Mouse (Mus musculus): ENCODE data around the gene Lrrc42. TPM values are rescaled to one million over a fixed set of nuclear protein-coding genes. Genes with fewer than 3 reads are reported as not detected.
A peak's percentile ranks its signal among the peaks of the same experiment; 100 is the strongest.

The Lrrc42 gene
- total RNA-seq, 4 experiments from 2014 or later = 8.5 to 11.0 (median 10.2) TPM

DNA sequence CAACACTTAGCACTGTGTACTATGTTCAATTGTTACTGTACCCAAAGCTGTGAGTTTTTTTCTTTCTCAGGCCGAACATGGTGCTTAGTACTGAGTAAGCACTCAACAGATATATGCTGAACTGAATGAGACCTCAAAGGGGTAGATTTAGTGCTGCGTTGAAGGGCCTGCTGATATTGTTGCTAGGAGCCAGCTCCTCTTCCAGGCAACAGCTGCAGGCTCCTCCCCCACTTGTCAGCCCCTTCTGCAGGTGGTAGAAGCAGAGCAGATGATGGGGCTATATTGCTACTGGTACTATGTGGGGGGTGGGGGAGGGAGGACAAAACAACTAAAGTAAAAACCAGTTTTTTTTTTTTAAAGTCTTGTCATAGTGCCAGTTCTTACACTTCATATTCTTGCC is 3.9 kb downstream of the Lrrc42 start:
- no peak for DNase-seq (ENCODE audit: low spot score)

DNA sequence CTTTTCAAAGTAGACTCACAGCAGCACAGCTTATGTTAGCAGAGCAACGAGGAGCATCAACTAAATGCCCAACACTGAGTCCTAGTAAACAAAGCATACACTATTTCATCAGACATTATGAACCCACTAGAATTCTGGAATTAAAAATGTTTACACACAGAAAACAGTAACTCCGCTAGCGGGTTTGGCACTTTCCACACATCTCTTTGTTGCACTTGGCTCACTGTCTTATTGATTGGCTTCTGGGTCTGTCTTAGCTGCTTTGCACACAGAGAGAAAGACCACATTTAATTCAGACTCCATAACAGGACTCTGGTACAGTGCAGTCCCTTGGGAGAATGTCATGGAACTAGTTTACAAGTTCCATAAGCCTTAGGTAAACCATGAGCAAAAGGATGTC is 5.3 kb downstream of the Lrrc42 start:
- no peak for DNase-seq (ENCODE audit: low spot score)

DNA sequence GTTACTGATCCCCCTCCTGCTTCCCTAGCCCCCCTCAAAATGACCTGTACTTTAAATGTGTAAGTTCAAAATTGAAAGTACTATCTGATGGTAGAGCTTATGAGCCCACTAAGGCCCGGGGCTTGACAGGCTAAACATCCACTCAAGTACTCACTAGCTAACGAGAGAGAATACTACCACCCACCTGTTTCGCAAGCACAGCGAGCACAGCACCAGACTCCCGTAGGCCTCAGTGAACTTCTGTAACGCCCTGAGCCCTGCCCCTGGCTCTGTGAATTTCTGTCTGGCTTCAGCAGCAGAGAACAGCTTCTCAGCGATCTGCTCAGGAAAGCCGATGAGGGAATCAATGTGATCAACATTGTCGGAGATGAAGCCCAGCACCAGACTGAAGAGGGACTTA is 6.2 kb downstream of the Lrrc42 start:
- DNase-seq (ENCODE audit: low spot score) = no peak

DNA sequence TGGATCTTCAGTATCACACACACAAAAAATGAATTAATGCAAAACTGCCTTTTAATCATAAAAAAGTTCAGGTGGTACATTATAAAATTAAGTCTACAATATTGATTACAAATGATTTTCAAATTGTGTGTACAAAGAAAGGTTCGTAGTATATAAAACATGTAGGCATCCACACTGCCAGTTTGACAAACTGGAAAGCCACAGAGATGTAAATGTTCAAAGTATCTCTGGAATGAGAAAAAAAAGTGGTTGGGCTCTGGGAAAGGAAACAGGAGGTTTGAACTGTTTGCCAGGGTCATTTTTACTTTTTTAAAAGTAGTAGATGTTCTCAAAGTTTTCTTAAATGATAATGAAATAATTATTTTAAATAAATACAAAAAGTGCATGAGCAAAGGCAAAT is 7.3 kb downstream of the Lrrc42 start:
- DNase-seq (ENCODE audit: low spot score) = no peak

DNA sequence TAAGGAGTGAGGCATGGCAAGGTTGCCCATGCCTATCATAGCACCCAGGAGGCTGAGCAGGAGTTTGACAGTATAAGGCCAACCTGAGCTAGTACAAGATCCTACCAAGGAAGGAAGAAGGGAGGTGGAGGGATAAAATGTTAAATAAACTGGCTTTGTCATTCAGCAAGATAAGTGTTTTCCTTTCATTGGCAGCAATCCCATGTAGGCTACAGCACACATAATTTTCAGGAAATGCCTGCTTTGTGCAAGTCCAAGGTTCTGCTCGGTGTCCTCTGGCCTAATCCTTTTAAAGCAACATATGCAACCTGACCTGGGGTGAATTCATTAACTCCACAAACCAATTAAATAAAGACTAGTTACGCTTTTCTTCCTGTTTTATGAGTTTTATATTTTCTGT is 8.0 kb downstream of the Lrrc42 start:
- no peak for DNase-seq (ENCODE audit: low spot score)

DNA sequence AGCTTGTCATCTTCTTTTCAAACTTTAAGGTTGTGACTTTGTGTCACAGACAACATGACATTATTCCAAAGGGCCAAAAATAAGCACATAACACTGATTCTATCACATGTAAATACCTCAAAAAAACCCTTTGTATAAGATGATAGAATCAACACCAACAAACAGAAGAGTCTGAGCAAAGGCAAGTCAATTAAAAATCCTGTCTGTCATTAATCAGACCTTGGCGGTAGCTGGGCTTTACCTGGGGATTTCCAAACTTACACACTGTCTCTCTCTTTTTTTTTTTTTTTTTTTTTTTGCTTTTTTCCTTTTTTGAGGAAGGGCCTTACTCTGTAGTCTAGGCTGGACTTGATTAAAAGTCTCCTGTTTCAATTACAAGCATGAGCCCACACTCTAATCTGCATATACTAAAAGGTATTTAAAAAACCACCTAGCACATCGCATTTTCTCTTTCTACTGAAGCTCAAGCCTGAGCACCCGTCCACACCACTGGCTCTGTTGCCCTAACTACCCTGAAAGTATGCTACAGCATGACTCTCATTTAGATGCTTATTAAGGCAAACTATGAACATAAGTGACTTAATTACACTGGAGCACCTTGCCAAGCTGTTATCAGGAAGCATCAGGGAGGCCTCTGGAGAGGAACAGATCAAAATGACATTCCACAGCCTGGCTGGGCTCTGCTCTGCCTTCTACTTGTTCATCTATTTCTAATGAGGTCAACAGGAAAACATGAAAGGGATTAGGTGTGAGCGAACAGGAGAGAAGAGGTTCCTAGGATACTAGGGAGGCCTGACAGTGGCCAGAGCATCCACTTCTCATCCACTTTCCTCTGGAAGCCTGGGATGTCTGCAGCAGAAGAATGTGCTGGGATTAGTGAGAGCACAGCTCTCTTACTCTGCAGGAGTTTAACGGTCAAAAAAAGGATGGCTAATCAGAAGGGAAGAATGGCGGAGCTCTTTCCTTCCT is 9.7 kb downstream of the Lrrc42 start:
- no peak for DNase-seq (ENCODE audit: low spot score)

DNA sequence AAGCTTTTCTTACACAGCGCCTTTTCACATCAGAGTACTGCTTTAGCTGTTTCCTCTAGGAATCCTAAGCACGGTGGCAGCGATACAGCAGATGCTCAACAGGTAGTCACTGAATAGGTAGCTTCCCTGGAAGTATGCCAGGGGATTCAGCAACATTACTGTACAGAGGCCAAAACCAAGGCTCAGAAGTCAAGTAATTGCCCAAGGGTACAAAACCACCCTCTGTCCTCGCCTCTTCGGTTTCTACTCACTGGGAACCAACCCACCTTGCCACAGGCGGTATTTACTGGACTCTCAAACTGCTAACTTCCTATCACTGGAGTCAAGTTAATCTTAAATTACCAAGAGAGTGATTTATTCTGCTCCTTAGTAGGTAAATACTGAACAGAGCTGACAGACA is 13.1 kb downstream of the Lrrc42 start:
- no peak for DNase-seq (ENCODE audit: low spot score)

DNA sequence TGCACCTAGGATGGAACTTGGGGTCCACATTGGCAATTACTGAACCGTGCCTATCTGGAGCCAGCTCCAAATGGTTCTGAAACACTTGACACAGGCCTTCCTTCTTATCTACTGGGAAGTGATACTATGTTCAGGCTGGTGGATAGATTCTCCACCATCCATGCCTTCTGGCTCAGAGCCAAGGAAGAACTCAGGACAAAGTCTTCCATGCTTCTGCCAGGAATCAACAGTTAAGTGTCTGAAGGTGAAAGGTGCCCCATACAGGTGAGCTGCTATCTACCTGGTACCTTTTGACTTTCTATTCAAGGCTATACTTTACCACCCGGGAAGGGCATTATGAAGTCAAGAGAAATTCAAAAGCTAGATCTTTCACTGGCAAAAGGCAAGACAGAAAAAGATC is 15.1 kb downstream of the Lrrc42 start:
- no peak for DNase-seq (ENCODE audit: low spot score)

DNA sequence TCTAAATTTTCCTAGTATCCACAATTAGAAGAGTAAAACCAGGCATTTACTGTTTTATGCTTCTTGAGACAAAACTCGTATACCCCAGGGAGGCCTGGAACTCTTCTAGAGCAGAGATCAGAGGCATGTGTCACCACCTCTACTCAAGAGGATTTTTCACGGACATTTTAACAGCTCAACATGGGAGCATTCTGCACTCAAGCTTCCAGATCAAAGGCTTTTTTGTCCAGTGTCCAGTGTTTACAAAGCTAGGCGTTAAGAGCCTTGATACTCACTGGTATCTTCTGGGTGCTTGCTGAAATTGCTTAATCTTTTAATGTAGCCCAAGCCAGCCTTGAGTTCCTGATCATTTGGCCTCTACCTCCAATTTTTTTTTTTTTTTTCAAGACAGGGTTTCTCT is 21.1 kb downstream of the Lrrc42 start:
- no peak for DNase-seq (ENCODE audit: low spot score)

DNA sequence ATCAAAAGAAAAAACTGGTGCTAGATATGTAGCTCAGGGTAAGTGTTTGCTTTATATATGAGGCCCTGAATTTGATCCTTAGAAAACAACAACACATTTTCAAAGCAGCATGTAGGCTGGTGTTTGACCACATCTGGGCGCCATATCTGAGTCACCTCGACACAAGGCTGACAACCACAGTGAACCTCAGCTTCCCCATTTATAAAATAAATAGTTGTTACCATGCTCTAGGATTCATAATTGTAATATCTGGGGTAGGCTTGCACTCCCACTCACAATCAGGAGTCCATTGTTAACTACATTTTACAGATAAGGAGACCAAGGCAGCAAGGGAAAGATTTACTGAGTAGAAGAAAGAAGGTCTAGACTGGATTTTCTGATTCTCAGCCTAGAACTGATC is 27.0 kb downstream of the Lrrc42 start:
- no peak for DNase-seq (ENCODE audit: low spot score)

DNA sequence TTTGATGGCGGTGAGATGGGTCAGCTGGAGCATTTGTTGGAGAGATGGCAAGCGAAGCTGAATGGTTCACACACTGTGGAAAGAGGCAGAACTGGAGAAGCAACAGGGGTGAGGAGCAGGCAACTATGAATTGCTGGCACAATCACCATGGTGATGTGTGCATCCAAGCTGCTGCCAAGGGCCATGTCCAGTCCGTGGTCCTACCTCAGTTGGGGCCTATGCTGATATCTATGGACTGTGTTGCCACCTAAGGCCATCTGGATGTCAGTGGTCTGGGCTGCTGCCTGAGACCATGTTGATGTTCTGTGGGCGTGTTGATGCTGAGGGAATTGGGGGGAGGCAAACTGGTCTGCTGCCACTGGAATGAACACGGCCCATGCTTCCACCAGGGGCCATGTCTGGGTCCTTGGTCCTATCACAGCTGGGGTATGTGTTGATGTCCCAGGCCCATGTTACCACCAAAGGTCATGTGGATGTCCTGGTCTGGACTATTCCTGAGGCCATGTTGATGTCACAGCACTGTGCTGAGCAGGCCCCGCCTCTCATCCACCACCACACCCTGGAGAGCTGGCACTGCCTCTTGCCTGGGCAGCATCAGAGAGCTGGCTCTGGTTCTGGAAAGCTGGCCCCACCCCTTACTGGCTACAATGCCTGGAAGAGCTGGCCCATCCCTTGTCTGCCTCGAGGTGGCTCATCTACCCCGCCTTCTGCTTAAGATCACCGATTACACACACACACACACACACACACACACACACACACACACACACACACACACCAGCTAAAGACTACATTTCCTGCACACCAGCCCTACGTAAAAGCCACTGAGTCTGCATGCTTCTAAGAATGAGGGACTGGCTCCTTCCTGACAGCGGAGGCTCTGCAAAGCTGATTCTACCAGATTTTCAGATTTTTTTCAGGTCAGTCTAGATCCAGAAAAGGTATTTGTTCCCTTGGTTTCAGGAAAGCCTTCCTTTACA is 29.8 kb downstream of the Lrrc42 start:
- peak; percentile 61 for DNase-seq (ENCODE audit: low spot score)

DNA sequence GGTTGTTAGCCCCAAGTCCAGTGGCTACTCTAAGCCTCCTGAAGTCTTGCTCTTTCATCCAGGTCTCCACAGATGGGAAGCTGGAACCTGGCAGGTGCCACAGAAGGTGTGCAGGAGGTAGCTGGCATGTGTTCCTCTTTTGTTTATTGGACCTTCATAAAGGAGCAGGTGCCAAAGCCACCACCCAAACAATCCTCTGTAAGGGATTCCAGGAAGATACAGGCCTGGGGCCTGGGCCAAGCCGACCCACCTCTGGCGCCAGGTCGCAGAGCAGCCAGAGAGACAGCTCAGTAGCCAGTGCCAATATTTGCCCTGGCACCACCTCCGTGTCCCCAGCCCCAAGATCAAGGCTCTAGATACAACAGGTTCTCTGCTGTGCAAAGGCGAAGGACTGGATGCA is 31.8 kb downstream of the Lrrc42 start:
- no peak for DNase-seq (ENCODE audit: low spot score)

DNA sequence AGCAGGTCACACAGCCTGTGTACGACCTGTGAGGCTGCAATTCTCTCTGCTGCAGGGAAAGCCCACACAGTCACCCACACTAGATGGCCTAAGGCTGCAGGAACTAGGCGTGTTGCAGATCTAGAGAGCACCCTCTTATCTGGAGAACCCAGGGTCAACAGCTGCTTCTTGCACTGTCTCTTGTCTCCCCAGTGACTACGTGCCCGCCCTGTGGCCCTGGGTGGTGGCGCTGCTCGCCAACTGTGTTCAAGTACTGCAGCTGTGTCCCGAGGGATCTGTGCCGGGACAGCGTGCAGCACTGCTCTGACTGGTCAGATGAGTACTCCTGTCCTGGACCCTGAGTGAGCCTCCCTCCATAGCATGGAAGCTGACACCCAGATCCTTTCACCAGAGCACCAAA is 35.8 kb downstream of the Lrrc42 start:
- no peak for DNase-seq (ENCODE audit: low spot score)

DNA sequence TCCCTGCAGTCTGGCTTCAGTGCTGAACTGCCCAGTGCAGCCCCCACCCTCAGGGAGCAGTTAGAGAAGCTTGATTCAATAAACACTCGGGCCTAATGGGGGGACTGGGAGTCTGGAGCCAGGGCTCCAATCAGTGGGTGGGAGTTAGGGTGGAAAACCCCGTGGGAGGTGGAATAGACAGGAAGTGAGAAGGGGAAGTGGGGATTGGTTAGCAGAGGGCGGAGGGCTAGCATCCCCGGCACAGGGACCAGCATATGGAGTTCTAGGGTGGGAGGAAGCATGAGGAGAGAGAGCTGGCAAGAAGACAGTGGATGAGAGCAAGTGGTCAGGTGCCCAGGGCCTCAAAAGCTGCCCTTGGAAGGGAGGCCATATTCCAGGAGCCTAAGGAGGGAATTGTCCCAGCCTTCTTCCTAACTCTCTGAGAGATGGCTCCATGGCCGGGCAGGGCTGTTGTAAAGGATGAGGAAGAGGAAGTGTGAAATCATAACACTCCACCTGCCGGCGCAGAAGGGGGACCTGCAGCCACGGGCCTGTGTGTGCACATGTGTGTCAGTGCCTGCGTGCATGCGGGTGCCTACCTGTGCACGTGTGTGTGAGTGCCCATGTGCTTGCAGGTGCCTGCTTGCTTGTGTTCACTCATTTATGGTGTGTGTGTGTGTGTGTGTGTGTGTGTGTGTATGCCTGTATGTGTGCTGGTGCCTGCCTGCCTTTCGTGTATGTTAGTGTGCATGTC is 39.9 kb downstream of the Lrrc42 start:
- DNase-seq (ENCODE audit: low spot score) = no peak

DNA sequence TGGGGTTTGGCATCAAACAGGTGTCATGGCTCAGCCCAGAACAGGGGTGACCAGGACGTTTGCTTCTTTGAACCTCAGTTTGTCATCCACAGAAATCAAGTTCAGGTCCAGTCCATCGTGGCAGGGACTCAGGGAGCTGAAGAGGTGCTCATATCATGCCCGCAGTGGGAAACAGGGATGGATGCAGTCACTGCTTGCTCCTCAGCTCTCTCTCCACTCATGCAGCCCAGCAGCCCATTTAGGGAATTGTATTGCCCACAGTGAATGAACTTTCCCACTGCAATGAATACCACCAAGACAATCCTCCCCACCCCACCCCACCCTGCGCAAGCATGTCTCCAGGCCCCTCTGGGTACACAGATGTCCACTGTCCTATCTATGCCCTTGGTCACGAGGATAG is 41.4 kb downstream of the Lrrc42 start:
- no peak for DNase-seq (ENCODE audit: low spot score)

DNA sequence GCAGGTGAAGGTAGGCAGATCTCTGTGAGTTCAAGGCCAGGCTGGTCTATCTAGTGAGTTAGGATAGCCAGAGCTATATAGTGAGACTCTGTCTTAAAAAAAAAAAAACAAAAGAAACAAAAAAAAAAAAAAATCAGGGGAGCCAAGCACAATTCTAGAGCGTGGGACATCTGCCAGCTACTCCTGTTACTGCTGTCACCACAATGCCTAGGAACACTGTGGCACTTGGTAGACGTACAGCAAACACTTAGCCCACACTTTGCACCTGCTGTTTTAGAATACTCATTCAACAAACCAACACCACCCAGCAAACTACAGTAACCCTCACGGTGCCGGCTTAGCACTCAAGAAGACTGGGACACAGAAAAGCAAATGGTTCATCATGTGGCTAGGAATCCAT is 41.9 kb downstream of the Lrrc42 start:
- DNase-seq (ENCODE audit: low spot score) = no peak

DNA sequence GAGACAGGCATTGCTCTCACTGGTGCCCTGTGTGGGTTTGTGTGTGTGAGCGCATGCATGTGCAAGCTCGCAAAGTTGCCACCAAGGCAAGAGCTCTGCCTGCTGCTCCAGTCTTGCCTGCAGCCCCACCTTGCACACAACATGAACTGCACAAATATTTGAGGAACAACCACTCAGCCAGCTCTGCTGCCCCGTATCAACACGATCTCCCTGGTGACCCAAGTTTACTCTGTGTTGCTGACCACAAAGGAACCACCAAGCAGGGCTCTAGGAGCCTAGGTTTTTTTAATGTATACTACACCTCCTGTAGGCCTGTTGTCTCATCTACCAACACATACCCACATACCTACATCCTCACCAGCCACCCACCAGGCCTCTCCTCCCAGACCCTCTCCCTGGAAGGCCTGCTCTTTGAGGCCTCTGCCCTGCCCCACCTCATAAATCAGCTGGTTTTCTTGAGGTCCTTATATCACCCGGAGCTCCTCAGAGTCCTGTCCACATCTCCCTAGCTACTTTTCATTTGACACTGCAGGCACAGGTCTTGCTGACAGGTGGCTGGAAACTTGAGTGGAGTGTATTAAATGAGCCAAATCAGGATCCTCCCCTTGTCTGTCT is 42.7 kb downstream of the Lrrc42 start:
- DNase-seq (ENCODE audit: low spot score) = no peak

DNA sequence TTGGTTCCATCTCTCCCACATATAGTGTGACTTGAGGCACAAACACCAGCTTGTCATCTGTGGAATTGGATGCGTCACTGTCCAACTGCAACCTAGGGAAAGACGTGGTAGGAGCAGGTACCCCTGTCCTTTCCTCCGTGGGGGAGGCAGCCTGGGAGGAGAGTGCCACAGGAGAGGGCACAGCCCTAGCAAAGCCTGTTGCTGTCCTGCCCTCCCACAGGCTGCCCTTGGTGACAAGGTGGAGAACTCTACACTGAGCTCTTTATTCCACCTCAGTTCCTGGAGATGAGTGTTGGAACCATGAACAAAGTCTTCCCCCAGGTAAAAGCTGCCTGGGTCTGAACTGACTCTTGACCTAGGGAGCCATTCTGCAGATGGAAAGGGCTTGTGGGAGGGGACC is 44.5 kb downstream of the Lrrc42 start, which contains the start of gene Ldlrad1:
Gene Ldlrad1 (plus strand): TSS at position 301 of the 400 bp plus-strand sequence.
- no peak for DNase-seq (ENCODE audit: low spot score)

DNA sequence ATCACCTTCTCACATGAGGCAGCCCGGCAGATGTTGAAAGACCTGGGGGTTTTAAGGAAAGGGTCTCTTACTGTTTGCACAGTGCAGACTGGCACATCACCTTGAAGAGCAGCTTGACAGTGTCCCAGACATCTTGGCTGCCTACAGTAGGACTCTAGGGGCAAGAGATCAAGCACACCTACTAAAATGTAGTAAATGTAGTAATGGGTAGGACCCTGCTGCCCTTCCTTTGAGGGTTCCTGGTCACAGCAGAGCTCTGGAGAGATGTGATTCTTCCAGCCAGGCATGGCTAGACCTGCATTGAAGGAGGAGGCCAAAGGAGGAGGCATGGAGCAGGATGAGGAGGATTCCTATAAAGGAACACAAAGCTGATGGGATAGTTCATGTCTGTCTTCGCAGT is 46.3 kb downstream of the Lrrc42 start:
- no peak for DNase-seq (ENCODE audit: low spot score)

DNA sequence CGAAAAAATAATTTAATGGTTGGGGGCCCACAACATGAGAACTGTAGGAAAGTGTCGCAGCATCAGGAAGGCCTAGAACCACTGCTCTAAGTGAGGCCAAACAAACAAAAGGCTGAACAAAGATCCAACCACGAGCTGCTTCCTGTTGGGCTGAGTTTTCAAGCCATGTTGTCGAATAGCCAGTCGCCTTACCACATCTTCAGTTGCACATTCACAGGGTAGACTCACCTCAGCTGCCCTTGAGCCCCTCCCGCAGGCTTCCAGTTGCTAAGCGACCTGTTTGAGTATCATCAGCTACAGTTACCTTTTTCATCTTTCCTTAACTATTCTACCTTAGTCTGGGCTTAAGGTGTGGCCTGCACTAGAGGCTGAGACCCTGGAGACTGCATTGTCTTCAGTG is 50.3 kb downstream of the Lrrc42 start:
- no peak for DNase-seq (ENCODE audit: low spot score)

DNA sequence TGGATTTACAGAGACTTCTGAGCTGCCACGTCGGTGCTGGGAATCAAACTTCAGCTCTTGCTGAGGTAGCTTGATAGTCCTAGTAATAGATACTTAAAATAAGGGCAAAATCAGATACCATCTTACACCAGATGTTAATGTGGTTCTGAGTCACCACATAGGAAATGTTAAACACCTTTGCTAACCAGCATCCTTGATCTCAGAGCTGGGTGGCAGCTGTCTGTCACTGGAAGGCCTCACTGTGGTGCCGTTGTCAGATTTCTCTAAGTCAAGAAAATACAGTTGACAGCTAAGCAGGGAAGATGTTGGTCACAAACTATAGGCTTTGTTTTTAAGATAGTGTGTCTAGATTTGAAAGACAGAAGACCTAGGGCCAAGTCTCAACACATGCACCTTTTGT is 51.6 kb downstream of the Lrrc42 start:
- DNase-seq (ENCODE audit: low spot score) = no peak

Measured in heart, adult 8-10 months (tissue).